Mouse (Mus musculus): ENCODE data around the gene Masp2. TPM values are rescaled to one million over a fixed set of nuclear protein-coding genes. Genes with fewer than 3 reads are reported as not detected.

Masp2 gene
- polyA plus RNA-seq, 1 experiment from 2014 or later, result 0.34 TPM

Other genes starting within 250 kb of the Masp2 start
- 7.4 and 7.8 TPM in 2 replicates for gene Ubiad1, start 157.8 kb upstream of the Masp2 start, polyA plus RNA-seq (2015; fragmentation: Nextera tagmentation; extraction: Ambion mirVana)
- gene Mtor, start 153.9 kb upstream of the Masp2 start, polyA plus RNA-seq (2015; fragmentation: Nextera tagmentation; extraction: Ambion mirVana), result 18.7 and 23.1 TPM in 2 replicates
- gene Angptl7, start 102.1 kb upstream of the Masp2 start, polyA plus RNA-seq (2015; fragmentation: Nextera tagmentation; extraction: Ambion mirVana), result 1.1 TPM in 2 replicates
- gene Exosc10, start 44.1 kb upstream of the Masp2 start, polyA plus RNA-seq (2015; fragmentation: Nextera tagmentation; extraction: Ambion mirVana), result 73.1 and 82.6 TPM in 2 replicates
- 163 and 181 TPM in 2 replicates for gene Srm, start 11.1 kb upstream of the Masp2 start, polyA plus RNA-seq (2015; fragmentation: Nextera tagmentation; extraction: Ambion mirVana)
- 330 and 343 TPM in 2 replicates for gene Tardbp, start 24.5 kb downstream of the Masp2 start, polyA plus RNA-seq (2015; fragmentation: Nextera tagmentation; extraction: Ambion mirVana)
- 0.09 TPM in 1 of 2 replicates, not detected in the other for gene Gm572, start 40.8 kb downstream of the Masp2 start, polyA plus RNA-seq (2015; fragmentation: Nextera tagmentation; extraction: Ambion mirVana)
- 2.5 and 3.0 TPM in 2 replicates for gene Casz1, start 201.9 kb downstream of the Masp2 start, polyA plus RNA-seq (2015; fragmentation: Nextera tagmentation; extraction: Ambion mirVana)

Measured in thymus, postnatal 0 days (tissue).